Mouse (Mus musculus): ENCODE results near the gene Rtn3.
"Not testable (repeated sequence)": the region's sequence is repeated elsewhere in the genome, so short reads cannot be mapped to it uniquely, and the experiment has no call there.

Rtn3 gene

DNA sequence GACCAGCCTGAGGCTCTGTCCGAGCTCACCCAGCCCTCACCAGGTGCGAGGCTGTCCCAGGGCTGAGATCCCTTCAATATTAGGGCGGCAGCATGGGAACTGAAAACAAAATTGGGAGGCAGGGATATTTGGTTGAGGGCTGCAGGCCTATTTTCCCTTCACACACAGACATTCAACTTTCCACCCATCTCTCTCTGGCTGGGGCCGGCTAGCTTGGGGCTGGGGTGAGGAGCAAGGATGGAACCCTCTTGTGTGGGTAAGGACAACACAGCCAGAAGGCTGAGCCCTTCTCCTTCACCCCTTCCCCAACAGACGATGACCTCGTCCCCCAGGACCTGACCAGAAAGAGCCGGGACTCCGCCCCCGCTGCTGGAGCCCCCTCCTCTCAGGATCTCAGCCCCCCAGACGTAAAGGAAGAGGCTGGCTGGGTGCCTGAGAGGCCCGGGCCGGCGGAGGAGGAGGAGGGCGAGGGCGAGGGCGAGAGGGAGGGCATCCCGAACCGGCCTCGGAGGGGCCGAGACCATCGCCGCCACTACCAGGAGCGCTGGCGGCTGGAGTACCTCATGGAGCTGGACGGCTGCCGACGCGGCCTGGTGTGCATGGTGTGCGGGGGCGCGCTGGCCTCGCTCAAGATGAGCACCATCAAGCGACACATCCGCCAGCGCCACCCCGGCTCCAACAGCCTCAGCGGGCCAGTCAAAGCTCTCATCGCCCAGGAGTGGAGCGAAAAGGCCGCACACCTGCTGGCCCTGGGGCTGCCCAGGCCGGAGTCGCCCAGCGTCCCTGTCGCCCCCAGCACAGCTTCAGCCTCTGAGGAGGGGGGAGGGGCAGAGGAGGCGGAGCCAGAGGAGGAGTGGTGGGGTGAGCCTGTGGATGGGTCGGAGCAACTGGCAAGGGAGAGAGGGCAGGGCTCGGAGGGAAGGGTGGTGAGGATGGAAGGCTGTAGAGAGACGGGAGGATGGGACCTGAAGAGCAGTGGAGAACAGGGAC lies 61.2 kb downstream of the Rtn3 start:
- DNase-seq, result peak; percentile 70

DNA sequence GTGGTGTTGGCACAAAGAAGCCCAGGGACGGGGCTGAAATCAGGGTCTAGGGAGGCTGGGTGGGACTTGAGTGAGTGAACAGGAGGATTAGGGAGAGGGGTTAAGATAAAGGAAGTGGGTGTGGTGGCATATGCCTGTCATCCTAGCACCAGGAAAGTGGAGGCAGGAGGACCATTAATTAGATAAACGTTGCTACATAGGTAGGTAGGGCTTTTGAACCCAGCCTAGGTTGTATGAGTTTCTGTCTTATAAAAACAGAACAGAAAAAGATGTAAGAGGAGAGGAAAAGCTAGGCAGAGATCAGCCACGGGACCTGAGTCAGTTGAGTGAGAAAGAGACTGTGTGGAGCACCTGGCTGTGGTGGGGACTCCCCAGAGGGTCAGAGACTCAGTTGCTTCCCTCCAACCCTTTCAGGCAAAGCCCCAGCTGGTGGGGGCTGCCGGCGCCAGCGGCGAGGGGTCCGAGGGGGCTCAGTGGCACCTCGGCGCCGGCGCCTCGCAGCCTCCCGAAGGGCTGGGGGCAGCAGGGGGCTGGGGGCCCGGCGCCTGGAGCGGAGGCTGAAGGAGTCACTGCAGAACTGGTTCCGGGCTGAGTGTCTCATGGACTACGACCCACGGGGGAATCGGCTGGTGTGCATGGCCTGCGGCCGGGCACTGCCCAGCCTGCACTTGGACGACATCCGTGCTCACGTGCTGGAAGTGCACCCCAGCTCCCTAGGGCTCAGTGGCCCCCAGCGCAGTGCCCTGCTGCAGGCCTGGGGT lies 62.1 kb downstream of the Rtn3 start:
- DNase-seq, result peak; percentile 29

DNA sequence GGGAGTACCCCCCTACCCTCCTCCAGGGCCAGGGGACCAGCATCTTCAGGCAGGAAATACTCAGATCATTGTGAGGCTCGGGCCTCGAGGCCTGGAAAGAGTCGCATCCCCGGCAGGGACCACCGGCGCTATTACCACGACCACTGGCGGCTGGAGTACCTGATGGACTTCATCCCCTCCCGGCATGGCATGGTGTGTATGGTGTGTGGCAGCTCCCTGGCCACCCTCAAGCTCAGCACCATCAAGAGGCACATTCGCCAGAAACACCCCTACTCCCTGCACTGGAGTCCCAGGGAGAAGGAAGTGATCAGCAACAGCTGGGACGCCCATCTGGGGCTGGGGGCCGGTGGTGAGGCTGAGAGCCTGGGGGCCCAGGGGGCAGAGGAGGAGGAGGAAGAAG lies 63.0 kb downstream of the Rtn3 start:
- no peak for DNase-seq

DNA sequence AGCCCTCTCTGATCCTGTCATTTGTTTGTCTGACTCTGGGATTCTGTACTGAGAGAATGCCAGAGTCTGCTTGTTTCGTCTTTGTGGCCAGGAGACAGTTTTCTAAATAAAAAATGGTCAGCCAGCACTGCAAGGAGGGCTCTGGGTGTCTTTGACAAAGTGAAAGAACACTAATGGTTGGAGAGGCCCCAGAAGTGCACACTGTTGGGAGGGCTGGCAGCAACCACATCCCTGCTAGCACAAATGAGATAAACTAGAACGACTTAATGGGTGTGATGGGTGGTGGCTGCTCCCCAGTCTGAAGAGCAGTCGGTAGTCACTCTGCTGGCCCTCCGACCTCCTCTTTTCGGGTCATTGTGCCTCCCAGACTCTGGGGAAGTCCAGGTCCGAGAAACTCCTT lies 63.9 kb downstream of the Rtn3 start:
- DNase-seq, result no peak

DNA sequence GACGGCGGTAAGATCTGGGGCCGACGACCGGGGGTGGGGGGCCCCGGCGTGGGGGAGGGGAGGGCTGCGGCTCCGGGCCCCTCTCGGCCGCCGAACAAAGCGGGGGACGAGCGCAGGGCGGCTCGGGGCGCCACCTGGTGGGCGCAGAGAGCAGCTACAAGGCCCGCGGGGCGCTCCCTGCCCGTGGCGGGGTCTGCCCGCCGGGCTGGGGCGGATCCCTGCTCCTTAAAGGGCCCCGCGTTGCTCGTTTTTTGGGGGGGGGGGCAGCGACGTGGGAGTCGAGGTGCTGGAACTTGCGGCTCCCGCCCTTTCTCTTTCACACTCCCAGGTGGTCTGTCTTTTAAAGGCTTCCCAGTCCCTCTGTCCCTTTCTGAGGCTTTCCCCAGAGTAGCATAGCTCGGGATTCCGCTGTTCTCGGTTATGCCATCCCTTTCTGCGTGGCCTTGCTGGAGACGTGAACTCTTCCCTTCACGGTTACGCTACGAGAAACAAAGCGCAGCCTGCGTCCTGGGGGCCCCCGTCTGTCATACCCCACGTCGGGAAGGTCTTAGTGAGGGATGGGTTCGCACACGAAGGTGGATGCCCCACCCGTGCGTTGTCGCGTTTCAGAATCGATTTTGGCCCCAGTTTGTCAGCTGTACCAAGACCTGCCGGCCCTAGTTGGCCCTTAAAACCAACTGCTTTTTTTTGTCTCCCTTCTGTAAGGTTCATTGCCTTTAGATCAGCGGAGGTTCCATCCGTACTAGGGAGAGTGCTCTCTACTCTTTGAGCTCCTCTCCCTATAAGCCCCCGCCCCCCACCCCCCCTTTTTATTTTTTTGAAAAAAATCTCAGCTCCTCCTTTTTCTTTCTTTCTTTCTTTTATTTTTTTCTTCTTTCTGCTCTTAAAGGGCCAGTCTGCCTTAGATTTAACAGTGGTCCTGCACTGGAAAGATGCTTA lies 64.9 kb downstream of the Rtn3 start:
- DNase-seq, result peak; percentile 92

DNA sequence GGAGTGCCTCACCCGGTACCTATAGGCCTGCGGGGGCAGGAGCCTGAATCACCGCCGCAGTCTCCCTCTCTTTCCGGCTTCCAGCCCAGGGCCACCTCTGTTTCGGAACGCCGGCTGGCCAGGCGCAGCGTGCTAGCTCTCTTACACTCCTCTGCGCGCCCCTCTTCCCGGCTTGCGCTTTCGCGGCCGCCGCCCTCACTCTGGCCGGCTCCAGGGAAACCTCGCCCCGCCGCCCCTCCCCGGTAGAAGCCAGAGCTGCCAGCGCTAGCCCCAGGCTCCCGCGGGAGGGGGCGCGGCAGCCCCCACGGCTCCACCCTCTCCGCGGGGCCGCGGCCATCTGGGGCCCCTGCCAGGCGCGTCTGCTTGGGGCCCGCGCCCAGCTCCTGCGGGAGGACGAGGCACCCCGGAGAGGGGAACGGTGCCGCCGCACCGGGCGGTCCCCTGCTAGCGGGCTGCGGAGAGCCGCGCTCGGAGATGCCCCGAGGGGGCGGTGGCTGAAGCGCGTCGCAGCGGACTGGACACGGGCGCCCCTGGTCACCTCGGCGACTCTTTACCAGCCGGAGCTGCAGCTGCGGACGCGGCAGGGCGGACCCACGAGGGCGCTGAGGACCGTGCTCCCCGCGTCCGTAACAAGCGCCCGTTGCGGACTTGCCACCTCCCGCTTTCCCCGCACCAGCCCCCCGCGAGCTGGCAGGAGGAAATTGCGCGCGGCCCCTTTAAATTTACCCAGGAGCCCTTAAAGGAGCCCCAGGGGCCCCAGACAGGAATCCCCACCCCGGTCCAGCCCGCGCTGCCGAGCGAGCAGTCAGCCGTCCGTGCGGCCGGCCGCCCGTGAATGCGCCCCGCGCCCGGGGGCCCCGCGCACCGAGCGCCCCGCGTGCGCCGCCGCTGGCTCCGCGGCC lies 66.0 kb downstream of the Rtn3 start, which contains the start of gene 2700081O15Rik:
Gene 2700081O15Rik (plus strand): TSS at position 792 of the 902 bp plus-strand sequence.
- DNase-seq, result peak; percentile 90

DNA sequence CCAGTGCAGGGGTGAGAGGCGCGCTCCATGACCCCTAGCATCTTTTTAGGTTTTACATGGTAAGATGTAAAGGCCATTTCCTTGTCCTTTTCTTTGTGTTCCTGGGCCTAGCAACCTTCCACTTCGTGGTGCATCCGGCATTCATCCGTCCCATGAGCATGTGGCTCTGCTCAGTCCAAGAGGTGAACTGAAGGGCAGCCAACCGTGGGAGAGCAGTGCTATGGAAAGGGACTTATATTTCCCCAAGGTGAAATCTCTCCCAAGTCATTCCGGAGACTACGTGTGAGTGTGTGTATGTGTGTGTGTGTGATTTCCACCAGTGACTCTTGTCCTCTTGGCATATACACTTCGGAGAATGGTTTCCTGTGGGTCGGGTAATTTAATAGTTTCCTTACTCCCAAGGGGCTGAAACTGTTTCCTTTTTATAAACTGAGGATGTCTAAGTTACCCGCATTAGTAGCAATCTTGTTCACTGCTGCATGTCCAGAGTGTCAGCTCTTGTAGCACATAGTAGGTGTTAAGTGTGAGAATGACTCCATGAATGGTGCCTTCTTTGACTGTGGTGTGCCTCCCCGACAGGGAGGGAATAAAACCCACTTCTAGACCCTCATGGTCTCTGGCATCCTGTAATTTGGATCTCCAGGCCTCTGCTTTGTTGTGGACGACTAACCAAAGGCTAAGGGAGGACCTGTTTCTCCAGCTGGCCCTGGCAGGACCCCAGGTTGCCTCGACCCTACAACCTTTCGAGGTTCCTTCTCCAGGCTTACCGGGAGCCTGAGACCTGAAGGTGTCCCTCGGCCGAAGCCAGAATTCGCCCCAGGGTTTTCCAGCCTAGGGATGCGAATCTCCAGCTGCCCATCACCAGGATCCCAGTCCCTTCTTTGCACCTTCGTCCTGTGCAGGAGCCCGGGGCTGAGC lies 66.9 kb downstream of the Rtn3 start:
- DNase-seq, result peak; percentile 61

DNA sequence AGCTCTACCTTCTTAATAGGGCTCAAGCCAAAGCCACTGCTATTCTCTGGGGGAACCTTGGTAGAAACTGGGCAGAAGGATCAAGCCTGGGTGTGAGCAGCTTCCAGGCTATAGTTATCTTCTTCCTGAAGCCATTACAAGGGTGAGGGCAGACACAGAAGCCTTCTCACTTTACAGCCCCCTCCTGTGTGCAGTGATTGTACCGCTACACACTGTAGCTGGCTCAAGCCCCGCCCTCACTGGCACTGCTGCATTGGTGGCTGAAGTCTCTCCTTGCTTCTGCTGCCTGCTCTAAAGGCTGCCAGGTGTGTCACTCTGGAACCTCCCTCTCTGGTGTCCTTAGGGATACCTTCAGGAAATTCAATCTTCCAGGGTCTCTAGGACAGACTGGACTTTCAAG lies 70.7 kb downstream of the Rtn3 start:
- no peak for DNase-seq

DNA sequence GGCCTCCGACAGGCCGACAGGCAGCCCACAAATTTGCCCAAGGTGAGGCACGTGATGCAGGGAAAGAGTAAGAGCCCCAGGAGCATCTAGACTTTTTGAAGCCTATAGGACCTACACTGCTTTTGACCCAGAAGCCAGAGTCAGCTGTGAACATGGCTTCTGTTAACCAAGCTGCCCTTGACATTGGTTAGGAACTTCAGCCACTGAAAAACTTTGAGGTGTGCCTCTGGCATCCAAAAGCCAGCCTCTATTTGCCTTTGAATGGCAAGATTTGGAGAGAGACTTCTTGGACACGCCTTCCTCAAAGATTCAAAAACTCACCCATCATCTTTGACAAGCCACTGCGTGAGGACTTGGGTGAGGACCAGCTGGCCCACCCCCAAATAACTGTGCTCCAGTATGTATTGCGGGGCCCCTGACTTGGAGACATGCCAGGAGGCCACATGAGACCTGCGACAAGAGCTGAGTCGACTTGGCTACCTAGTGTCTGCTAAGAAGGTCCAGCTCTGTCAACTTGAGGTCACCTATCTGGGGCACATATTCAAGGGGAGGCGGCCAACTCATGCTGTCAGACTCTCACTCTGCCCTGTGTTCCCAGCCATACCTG lies 78.4 kb downstream of the Rtn3 start:
- DNase-seq, result no peak

DNA sequence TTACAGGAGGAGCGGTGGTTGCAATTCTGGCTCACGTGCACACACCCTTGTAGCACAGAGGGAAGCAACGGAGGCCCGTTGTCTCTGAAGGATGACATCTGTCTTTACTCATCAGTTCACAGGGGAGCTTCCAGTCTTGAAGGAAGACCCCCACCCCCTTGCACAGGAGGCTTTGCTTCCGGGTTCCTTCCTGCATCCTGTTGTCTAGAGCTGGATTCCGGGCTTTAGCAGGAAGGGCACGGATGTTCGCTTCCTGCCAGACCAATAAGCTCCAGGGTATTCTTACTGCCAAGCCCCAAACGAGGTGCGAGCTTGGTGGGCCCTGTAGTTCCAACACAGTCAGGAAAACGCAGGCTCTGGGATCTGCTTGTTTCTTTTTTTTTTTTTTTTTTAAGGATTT lies 82.4 kb downstream of the Rtn3 start:
- peak; percentile 55 for DNase-seq

DNA sequence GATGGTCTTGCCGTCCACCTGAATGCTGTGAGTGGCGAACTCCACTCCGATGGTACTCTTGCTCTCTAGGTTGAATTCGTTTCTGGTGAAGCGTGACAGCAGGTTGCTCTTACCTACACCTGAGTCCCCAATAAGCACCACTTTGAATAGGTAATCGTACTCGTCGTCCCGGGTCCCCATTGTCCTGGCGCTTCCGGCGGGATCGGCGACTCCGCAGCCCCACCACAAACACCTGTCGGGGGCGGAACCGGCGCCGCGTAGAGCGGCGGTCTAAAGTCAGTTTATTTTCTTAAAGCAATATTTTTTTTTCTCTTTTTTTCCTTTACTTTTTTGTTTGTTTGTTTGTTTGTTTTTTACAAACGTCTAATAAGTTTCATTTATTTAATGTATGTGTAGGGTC lies 84.2 kb downstream of the Rtn3 start:
- not testable (repeated sequence) for DNase-seq

DNA sequence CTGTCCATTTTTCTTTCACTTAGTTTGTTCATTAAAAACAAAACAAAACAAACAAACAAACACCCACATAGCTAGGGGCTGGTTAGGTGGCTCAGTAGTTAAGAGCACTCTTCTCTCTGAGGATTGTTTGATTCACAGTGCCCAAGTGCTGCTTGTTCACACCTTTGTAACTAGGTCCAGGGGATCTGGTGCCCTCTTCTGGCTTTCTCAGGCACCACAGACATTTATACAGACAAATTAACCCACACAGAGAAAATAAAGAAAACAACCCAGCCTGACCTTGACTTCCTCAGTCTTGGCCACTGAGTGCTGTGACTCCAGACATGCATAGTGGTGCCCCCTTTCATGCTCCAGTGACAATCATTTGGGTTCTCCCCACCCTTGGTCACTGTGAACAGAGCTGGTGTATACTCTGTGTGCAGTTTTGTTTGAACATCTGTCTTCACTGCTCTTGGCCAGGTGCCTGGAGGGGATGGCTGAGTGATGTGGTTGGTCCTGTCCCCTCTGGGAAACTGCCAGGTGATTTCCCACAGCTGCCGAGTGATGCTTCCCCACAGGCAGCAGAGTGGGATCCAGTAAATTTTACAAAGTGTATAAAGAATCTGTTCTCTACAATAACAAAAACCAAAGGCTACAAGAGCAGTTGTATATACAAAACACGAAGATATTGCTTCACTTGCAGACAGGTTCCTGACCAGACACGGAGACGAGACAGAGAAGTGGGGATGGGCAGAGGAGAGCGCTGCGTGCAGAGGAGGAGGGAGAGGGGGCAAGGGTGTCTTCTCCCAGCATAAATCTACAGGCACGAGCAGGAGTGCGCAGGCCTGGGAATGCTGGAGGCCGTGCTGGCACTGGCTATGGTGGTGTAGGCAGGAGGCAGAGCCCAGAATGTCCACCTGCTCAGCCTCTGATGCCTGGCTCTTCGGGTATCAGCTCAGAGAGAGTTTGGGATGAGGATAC lies 85.9 kb downstream of the Rtn3 start:
- peak; percentile 65 for DNase-seq

DNA sequence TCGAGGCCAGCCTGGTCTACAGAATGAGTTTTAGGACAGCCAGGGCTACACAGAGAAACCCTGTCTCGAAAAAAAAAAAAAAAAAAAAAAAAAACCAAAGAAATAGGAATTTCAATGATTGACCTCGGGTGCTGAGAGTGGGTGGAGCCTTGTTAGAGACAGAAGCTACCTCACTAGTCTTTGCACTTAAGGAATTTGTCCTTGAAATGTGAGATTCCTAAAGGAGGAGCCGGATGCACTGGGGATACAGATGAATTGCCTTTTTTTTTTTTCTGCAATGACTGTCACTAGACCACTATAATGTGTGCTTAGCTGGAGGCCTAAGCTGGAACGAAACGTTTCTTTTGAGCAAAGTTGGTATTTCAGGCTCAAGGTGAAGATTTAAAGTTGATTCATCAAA lies 94.6 kb downstream of the Rtn3 start:
- no peak for DNase-seq

DNA sequence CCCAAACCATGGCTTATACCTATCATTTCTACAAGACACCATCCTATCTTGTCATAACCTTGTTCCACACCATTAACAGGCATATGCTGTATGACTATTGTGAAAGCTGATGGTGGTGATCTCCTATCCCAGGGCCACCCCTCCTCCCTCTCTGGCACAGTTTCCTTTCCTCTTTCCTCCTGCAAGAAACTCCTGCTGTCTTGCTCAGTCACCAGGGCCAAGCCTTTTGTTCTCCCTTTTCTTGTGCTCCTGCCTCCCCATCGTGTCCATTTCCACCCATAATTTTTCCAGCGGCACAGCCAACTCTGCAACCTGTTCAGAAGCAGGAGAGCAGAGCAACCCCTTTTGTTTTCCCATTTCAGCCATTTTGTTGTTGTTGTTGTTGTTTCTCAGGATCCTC lies 97.0 kb downstream of the Rtn3 start:
- DNase-seq, result no peak

DNA sequence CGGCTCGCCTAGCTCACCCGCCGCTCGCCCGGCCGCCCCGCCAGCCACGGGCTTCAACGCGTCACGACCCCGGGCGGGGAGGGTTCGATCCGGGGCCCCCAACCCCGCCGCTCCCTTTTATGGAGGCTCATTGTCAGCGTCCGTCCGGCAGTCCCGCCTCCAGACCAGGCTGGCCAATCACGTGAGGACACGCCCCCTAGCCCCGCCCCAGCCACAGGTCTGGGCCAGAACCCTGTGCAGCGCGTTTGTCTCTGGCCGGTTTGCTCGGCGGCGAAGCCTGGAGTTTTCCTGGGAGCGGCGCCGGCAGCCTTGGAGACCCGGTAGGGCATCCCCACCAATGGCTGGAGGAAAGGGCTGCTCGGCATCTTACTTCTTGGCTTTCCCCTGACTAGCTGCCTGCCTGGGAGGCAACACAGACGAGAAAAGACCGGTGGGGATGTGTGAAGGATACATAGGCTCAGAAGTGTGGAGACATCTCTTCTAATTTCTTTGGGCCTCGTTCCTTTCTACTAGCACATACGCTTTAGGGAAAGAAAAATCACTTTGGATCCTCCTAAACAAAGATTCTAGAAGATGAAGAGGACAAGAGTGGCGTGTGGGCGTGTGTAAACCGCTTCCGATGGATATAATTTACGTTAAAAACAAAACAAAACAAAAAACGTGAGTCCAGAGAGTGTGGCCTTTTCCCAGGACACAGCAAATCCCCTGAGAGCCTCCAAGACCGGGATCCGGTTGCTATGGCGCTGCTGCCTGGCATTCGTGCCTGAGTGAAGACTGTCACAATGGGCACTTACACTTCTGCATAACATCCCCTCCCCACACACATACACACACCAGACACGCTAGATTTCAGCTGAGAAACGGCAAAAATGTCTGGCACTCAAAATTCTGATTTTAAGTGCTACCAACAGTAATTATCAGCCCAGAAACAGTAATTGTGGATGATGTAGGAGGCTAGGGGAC lies 99.9 kb downstream of the Rtn3 start, which contains the start of gene Spindoc:
Gene Spindoc (minus strand): TSS at position 92 of the 963 bp plus-strand sequence.
- DNase-seq, result peak; percentile 99

DNA sequence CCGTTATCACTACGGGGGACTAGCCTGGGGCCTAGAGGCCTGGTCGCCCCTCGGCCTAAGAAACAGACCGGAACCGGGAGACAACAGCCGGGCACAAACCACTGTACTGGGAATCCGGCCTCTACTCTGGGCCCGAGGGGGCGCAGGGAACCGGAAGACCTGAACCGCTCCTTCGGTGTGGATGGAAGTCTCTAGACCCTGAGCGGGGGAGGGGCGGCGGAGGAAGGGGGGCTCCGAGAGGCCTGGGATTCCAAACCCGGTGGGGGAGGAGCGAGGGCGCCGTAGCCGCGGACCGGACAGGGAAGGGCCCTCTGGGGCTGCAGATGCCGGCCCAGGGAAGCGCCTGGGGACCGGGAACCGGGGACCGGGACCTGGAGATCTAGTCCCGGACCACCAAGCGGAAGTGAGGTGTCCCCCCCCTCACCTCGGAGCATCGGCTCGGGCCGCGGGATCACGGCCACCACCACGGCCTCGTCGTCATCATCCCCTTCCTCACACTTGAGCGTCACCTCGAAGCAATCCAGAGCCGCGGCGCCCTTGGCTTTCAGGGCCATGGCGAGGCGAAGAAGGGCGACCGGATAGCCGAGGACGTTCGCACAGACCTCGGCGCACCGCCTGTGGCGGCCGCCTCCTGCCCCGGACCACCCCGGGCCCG lies 100.7 kb downstream of the Rtn3 start:
- peak; percentile 89 for DNase-seq

DNA sequence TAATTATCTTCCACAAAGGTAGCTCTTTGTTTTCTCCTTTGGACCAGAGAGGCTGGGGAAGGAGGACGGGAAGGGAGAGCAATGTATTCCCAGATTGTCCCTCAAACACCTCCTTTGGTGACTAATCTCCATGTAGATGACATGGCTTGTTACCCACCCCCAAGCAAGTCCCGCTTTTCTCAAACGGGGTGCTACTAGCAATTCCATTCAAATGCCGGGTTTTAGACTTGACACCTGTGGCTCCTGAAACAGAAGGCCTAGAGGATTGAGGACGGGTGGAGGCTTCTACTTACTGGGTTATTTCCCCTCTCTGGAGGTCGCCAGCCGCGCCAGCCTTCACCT lies 101.2 kb downstream of the Rtn3 start:
- DNase-seq, result no peak

Data from kidney, postnatal 10 days (tissue).